Mouse (Mus musculus) kidney, embryonic 16.5 days (tissue): ENCODE data around the gene Lsamp. TPM values are rescaled to one million over a fixed set of nuclear protein-coding genes. Genes with fewer than 3 reads are reported as not detected.

Source experiments
- ATAC-seq: fragments of 200-750 bp; cut with Nextera tagmentation; 2 replicates; pipeline ENCODE4 v1.8.0; 2017; ENCODE audit warnings: moderate TSS enrichment; ENCODE audit not compliant: low FRiP score, low TSS enrichment
- H3K27ac ChIP-seq: fragments of 300-500 bp; sonication (generic); 2 replicates; pipeline ENCODE4 v1.5.1; 2014; ENCODE audit warnings: low read length
- H3K27me3 ChIP-seq: fragments of 300-500 bp; sonication (generic); 2 replicates; pipeline ENCODE4 v1.6.1; 2014; ENCODE audit warnings: low read length, control low read depth, mixed read lengths; ENCODE audit not compliant: insufficient read depth
- H3K36me3 ChIP-seq: fragments of 300-500 bp; sonication (generic); 2 replicates; pipeline ENCODE4 v1.6.1; 2014; ENCODE audit warnings: low read length, control low read depth, mixed read lengths; ENCODE audit not compliant: insufficient read depth
- H3K4me1 ChIP-seq: fragments of 300-500 bp; sonication (generic); 2 replicates; pipeline ENCODE4 v1.6.1; 2014; ENCODE audit warnings: low read length, control low read depth, mixed read lengths; ENCODE audit not compliant: insufficient read depth
- H3K4me2 ChIP-seq: fragments of 300-500 bp; sonication (generic); replicated peaks from 2 replicates; pipeline ENCODE4 v1.6.1; 2014; ENCODE audit warnings: low read depth, low read length
- H3K4me3 ChIP-seq: fragments of 300-500 bp; sonication (generic); 2 replicates; pipeline ENCODE4 v1.5.1; 2014; ENCODE audit warnings: mild to moderate bottlenecking, low read length
- H3K9ac ChIP-seq: fragments of 300-500 bp; sonication (generic); replicated peaks from 2 replicates; pipeline ENCODE4 v1.6.1; 2014; ENCODE audit warnings: low read length
- H3K9me3 ChIP-seq: fragments of 300-500 bp; sonication (generic); 2 replicates; pipeline ENCODE4 v1.6.1; 2016; ENCODE audit warnings: low read length, control low read depth
- WGBS: fragments of 180-500 bp; shearing (Covaris S2); extraction: QIAGEN DNeasy Blood & Tissue Kit; methylation state at CpG from one replicate; pipeline ENCODE4 v1.1.7; 2014; 5-methylcytosine and 5-hydroxymethylcytosine counted together
- polyA plus RNA-seq: library from polyadenylated mRNA; unstranded; fragments of >200 nt; fragmentation: Nextera tagmentation; extraction: Ambion mirVana; gene quantifications from 2 replicates; pipeline ENCODE4 v1.2.1, GENCODE M21; 2015

Gene Lsamp
- polyA plus RNA-seq, 1 experiment from 2014 or later, result 3.4 TPM

DNA sequence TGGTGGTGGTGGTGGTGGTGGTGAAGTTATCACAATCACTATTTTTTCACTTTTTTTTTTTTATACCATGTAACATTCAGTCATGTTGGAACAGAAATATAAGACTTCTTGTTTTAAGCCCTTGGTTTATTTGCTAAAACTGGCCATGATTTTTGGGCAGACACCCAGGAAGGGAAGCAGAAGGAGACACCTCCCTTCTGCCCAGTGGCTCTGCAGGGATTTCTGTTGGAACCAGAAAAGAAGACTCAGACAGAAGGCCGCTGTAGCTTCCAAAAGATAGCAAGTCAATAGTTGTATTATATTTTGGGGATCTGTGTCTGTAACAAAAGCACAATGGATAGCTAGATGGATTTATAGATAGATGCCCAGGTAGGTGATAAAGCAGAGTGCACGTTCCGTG is 1691.6 kb downstream of the Lsamp start:
- Histone ChIP-seq H3K27me3 (no peaks in the 10 kb centered on the region), H3K4me2 (no peak overlapping the region), H3K9me3 (no peaks in the 10 kb centered on the region), H3K9ac (no peak overlapping the region), H3K36me3 (no peaks in the 10 kb centered on the region), H3K27ac (no peak overlapping the region), H3K4me3 (no peak overlapping the region), H3K4me1 (no peaks in the 10 kb centered on the region)
- no peak for ATAC-seq
- 87% methylated on average over 3 of the region's 3 CpGs for WGBS

DNA sequence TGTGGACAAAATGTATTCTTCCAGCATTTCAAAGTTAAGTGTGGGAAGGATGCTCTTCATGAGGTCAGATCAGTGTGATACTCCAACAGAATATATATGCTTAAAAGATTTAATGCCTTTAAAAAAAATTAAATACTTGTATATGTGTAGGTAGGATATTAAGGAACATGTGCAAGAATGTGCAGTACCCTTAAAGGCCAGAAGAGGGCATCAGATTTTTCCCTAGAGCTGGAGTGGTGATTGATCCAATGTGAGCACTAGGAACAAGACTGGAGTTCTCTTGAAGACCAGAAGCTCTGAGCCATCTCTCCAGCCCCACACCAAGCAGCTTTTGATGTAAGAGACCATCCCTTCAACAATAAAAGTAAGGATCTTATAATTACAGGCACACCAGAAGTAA is 1708.3 kb downstream of the Lsamp start:
- ATAC-seq, result no peak
- H3K36me3 ChIP-seq, result no peaks in the 10 kb centered on the region
- H3K4me2 ChIP-seq, result no peak overlapping the region
- no peaks in the 10 kb centered on the region for H3K27me3 ChIP-seq
- H3K4me1 ChIP-seq, result no peaks in the 10 kb centered on the region
- no peak overlapping the region for H3K27ac ChIP-seq
- no peak overlapping the region for H3K9ac ChIP-seq
- H3K4me3 ChIP-seq, result no peak overlapping the region
- no peaks in the 10 kb centered on the region for H3K9me3 ChIP-seq

DNA sequence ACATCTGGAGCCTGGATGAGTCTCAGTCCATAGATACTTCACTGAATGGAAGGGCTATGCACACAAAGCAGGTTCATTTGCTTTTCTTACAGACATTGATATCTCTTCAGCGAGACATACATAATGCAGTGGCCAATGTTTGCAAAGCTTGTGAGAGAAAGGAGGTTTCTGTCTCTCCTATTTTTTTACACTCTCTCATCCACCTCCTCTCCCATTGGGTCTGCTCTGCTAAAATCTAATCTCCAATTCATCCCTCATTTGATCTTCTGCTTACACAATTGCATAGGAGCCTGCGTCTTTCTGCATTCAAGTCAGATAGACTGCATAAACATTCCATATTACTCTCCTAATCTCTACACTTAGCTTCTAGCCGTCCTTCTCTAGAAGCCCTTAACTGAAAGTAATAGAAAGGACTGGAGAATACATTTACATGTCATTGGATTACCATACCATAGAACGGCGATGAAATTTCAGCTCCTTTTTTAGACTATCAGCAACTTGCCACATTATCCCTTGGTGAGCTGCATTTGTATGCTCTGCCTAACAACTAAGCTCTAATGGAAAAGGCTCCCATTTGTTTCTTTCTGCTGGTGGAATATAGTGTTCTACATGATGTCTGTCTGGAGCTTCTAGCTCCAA is 1717.7 kb downstream of the Lsamp start:
- Histone ChIP-seq H3K4me1 (no peaks in the 10 kb centered on the region), H3K4me2 (no peak overlapping the region), H3K27ac (no peak overlapping the region), H3K9ac (no peak overlapping the region), H3K4me3 (no peak overlapping the region), H3K27me3 (no peaks in the 10 kb centered on the region), H3K36me3 (no peaks in the 10 kb centered on the region), H3K9me3 (no peaks in the 10 kb centered on the region)
- no peak for ATAC-seq
- 88% methylated on average over 5 of the region's 5 CpGs for WGBS

DNA sequence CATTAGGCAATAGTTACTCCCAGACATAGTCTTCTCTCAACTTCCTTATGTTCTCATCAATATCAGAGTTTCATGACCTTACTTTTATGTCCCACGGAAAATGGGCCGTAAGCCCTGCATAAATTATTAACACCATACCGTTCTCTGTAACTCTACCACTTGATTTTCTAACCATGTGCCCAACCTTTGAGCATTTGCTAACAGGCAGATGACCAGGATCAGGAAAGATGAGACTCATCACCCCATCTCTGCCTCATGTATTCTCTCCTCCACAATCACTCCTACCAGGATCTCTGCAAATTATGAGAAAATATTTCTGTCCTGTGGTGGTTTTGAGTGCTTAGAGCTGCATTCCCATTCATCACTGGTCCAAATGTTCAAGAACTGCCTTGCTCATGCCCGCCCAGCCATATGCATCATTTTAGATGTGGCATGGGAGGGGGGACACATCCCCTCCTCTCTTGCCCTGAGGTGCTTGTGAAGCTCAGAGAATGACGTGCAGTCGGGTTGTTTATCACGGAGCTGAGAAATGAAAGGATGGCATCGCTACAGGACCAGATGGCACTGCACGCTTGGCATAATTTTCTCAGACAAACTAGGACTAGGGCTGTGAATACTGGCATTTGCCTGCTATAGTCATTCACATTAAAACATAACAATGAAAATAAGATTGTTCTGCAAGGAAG is 1744.9 kb downstream of the Lsamp start:
- H3K9me3 ChIP-seq, result no peaks in the 10 kb centered on the region
- no peaks in the 10 kb centered on the region for H3K36me3 ChIP-seq
- H3K4me2 ChIP-seq, result no peak overlapping the region
- 79% methylated on average over 9 of the region's 9 CpGs for WGBS
- H3K4me1 ChIP-seq, result no peaks in the 10 kb centered on the region
- H3K9ac ChIP-seq, result no peak overlapping the region
- no peak overlapping the region for H3K4me3 ChIP-seq
- ATAC-seq, result no peak
- H3K27me3 ChIP-seq, result no peaks in the 10 kb centered on the region
- H3K27ac ChIP-seq, result no peak overlapping the region

DNA sequence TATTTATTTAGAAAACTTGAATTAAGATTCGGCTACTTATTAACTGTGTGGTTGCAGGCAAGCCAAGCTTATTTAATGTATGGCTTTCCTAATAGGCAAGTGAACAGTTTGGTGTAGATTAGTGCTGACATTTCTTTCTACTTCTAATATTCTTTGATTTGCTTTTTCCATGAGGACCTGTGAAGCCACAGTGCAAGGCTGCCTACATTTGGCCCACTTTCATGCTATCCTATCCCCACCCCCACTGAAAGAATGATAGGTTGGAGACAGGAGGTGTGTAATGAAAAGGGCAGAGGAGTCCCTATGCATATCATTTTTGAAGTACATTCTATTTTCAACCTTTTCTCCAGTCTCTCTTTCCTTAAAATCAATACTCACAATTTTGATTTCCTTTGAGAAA is 1745.8 kb downstream of the Lsamp start:
- WGBS, result 61% methylated on average over 1 of the region's 1 CpGs
- Histone ChIP-seq H3K9ac (no peak overlapping the region), H3K27ac (no peak overlapping the region), H3K4me2 (no peak overlapping the region), H3K27me3 (no peaks in the 10 kb centered on the region), H3K4me1 (no peaks in the 10 kb centered on the region), H3K9me3 (no peaks in the 10 kb centered on the region), H3K36me3 (no peaks in the 10 kb centered on the region), H3K4me3 (no peak overlapping the region)
- no peak for ATAC-seq

DNA sequence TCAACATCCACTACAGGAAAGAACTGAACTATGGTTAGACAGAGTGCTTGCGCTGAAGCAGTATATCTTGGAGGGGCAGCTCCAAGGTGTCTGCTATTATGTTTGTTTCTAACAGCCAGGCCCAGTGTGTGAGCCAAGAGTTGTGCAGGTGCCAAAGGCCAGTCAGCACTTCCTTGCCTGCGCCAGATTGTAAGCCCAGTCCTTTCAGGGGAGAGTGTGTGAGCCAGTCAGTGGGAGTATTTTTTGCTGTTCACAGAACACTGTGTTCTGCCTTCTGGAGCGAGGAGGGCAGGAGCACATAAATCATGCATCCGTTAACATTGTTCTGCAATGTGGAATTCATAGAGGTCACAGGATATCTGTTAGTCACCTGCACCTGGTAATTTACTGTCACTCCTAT is 1760.9 kb downstream of the Lsamp start:
- no peaks in the 10 kb centered on the region for H3K27me3 ChIP-seq
- H3K27ac ChIP-seq, result no peak overlapping the region
- no peak overlapping the region for H3K9ac ChIP-seq
- no peak overlapping the region for H3K4me2 ChIP-seq
- H3K4me3 ChIP-seq, result no peak overlapping the region
- ATAC-seq, result peak; percentile 94
- WGBS, result 26% methylated on average over 4 of the region's 4 CpGs
- no peaks in the 10 kb centered on the region for H3K9me3 ChIP-seq
- no peaks in the 10 kb centered on the region for H3K36me3 ChIP-seq
- no peaks in the 10 kb centered on the region for H3K4me1 ChIP-seq

DNA sequence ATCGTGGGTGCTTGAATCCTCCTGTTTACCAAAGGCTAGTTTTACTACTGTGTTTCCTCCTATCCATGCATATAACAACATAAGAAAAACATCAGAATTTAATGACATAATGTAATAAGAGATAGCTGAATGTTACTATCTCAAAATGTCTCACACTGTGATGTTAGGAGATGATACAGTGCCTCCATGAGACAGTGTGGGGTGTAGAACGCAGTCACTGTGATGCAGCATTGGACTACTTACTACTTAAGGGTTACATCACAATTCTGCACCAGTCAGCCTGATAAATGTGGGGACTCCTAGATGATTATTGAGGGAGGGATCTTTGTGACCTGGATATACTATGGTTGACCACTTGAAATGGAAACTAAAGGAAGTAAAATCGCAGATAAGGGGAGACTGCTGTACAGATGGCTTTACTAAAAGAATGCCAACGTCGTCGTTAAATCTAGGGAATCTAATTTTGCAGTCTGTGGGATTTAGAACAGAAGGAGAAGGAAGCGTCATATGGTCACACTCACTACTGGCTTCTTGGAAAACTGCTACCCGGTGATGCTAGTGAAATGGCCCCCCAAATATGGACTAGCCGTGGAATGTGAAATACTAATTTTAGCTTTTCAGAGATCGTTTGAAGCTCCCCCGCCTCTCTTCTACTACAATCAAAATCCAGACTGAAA is 1762.2 kb downstream of the Lsamp start:
- Histone ChIP-seq H3K36me3 (no peaks in the 10 kb centered on the region), H3K4me2 (no peak overlapping the region), H3K9ac (no peak overlapping the region), H3K9me3 (no peaks in the 10 kb centered on the region), H3K27ac (no peak overlapping the region), H3K27me3 (no peaks in the 10 kb centered on the region), H3K4me3 (no peak overlapping the region), H3K4me1 (no peaks in the 10 kb centered on the region)
- 85% methylated on average over 11 of the region's 11 CpGs for WGBS
- ATAC-seq, result no peak

DNA sequence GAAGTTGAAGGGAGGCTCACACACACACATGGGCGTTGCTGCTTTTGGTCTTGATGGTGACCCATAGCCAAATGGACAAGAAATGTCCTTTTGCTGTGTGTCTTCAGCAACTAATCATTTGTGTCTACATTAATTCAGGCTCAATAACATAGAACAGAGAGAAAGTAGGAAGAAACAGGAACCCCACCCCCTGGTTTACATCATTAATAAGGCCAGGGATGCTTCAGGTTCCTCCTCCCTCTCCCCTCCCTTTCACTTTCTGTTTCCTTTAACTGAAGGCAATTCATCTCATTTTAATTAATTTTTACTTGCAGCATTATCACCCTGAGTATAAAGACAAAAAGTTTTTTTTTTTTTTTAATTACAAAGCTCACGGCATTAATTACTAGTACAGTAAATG is 1763.7 kb downstream of the Lsamp start:
- Histone ChIP-seq H3K4me3 (no peak overlapping the region), H3K27ac (no peak overlapping the region), H3K36me3 (no peaks in the 10 kb centered on the region), H3K4me1 (no peaks in the 10 kb centered on the region), H3K27me3 (no peaks in the 10 kb centered on the region), H3K4me2 (no peak overlapping the region), H3K9ac (no peak overlapping the region), H3K9me3 (no peaks in the 10 kb centered on the region)
- ATAC-seq, result no peak
- WGBS, result 66% methylated on average over 2 of the region's 2 CpGs

DNA sequence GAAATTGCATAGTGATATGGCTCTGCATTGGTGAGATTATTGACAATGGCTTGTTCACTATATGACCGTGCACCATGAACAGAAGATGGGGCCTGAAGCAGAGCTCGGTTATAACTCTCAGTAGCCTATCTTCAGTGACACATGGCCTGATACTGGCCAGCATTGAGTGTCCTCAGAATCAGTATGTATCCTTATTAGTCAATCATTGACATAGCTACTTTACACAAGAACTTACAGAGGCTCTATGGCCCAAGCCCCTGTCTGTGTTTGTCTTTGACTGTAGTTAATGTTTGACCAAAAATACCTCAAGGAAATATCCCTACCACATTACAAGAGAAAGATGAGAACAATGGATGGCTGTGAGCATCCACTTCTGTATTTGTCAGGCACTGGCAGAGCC is 1764.6 kb downstream of the Lsamp start:
- 80% methylated on average over 2 of the region's 2 CpGs for WGBS
- no peaks in the 10 kb centered on the region for H3K36me3 ChIP-seq
- no peak overlapping the region for H3K9ac ChIP-seq
- no peaks in the 10 kb centered on the region for H3K9me3 ChIP-seq
- ATAC-seq, result peak; percentile 74
- H3K4me2 ChIP-seq, result no peak overlapping the region
- H3K4me3 ChIP-seq, result no peak overlapping the region
- no peaks in the 10 kb centered on the region for H3K4me1 ChIP-seq
- H3K27ac ChIP-seq, result no peak overlapping the region
- H3K27me3 ChIP-seq, result no peaks in the 10 kb centered on the region

DNA sequence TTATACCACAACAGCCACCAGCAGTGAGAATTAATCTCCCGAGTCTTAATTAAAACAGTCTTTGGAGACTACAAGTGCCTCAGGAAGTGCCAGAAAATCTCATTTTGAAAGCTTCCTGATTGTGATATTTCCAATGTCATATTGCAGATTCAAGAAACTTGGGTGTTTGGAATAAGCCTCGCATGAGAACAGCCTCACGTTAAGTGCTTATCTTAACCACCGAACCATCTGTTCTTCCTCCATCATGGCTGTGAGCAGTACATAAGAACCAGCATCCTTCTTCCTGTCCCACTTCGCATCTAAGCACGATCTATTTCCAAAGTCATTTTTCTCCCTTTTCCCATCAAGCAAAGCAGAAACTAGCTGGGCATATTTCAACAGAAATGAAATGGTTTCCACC is 1780.1 kb downstream of the Lsamp start:
- Histone ChIP-seq H3K9me3 (no peaks in the 10 kb centered on the region), H3K4me1 (no peaks in the 10 kb centered on the region), H3K27ac (no peak overlapping the region), H3K9ac (no peak overlapping the region), H3K36me3 (no peaks in the 10 kb centered on the region), H3K4me2 (no peak overlapping the region), H3K4me3 (no peak overlapping the region), H3K27me3 (no peaks in the 10 kb centered on the region)
- ATAC-seq, result no peak
- 87% methylated on average over 6 of the region's 6 CpGs for WGBS
